Mouse (Mus musculus) splenic B cell, adult 2 months (primary cell): ENCODE data around the gene Klf17.
"Not testable (repeated sequence)": the region's sequence is repeated elsewhere in the genome, so short reads cannot be mapped to it uniquely, and the experiment has no call there.

ENCODE experiments used
- DNase-seq: peaks from one replicate; pipeline ENCODE4 v3.0.0-alpha.2; 2011; ENCODE audit warnings: low read depth, low spot score
- H3K27me3 ChIP-seq: 2 replicates; pipeline ENCODE4 v1.6.1; 2012; ENCODE audit warnings: mild to moderate bottlenecking, low read length, moderate library complexity, mixed read lengths; ENCODE audit not compliant: control insufficient read depth, poor library complexity, insufficient read depth, severe bottlenecking
- H3K36me3 ChIP-seq: 2 replicates; pipeline ENCODE4 v1.6.1; 2012; ENCODE audit warnings: mild to moderate bottlenecking, low read length, moderate library complexity, mixed read lengths; ENCODE audit not compliant: control insufficient read depth, poor library complexity, insufficient read depth, severe bottlenecking

Gene Klf17

GRCm38 (mm10) chr4:117765416-117765815, at the start of gene Klf17:
Gene Klf17, minus strand, starts transcription at chr4:117765648.
- Histone ChIP-seq H3K36me3 (no peaks in the 10 kb centered on the region), H3K27me3 (no peaks in the 10 kb centered on the region)
- no peak for DNase-seq

- DNase-seq = no peak
- no peaks in the 10 kb centered on the region for H3K27me3 ChIP-seq
- H3K36me3 ChIP-seq = no peaks in the 10 kb centered on the region
Measured at GRCm38 (mm10) chr4:117814333-117814732, 48.9 kb upstream of the Klf17 start.

GRCm38 (mm10) chr4:117813591-117814192, 48.2 kb upstream of the Klf17 start:
- H3K27me3 ChIP-seq = no peaks in the 10 kb centered on the region

GRCm38 (mm10) chr4:117810933-117811332, 45.5 kb upstream of the Klf17 start:
- Histone ChIP-seq H3K27me3 (no peaks in the 10 kb centered on the region), H3K36me3 (no peaks in the 10 kb centered on the region)
- DNase-seq = no peak

More at GRCm38 (mm10) chr4:117813591-117814192, 48.2 kb upstream of the Klf17 start:
- no peak for DNase-seq
- no peaks in the 10 kb centered on the region for H3K36me3 ChIP-seq

- H3K27me3 ChIP-seq = no peaks in the 10 kb centered on the region; the same call in 1 of the 2 replicates
- no peaks in the 10 kb centered on the region for H3K36me3 ChIP-seq
- DNase-seq = no peak
Measured at GRCm38 (mm10) chr4:117806992-117807391, 41.5 kb upstream of the Klf17 start.

- DNase-seq = no peak
- no peaks in the 10 kb centered on the region; the same call in 1 of the 2 replicates for H3K27me3 ChIP-seq
- H3K36me3 ChIP-seq = no peaks in the 10 kb centered on the region
Measured at GRCm38 (mm10) chr4:117799904-117800303, 34.5 kb upstream of the Klf17 start.

- DNase-seq = no peak
- Histone ChIP-seq H3K36me3 (no peaks in the 10 kb centered on the region), H3K27me3 (no peaks in the 10 kb centered on the region)
Measured at GRCm38 (mm10) chr4:117788308-117788707, 22.9 kb upstream of the Klf17 start.

GRCm38 (mm10) chr4:117786963-117787362, 21.5 kb upstream of the Klf17 start:
- Histone ChIP-seq H3K27me3 (no peaks in the 10 kb centered on the region), H3K36me3 (no peaks in the 10 kb centered on the region)
- DNase-seq = no peak

- no peaks in the 10 kb centered on the region for H3K27me3 ChIP-seq
- H3K36me3 ChIP-seq = no peaks in the 10 kb centered on the region
- DNase-seq = no peak
Measured at GRCm38 (mm10) chr4:117782908-117783307, 17.5 kb upstream of the Klf17 start.

- Histone ChIP-seq H3K36me3 (no peaks in the 10 kb centered on the region), H3K27me3 (no peaks in the 10 kb centered on the region)
- no peak for DNase-seq
Measured at GRCm38 (mm10) chr4:117772960-117773359, 7.5 kb upstream of the Klf17 start.

GRCm38 (mm10) chr4:117770935-117771334, 5.5 kb upstream of the Klf17 start:
- Histone ChIP-seq H3K36me3 (no peaks in the 10 kb centered on the region), H3K27me3 (no peaks in the 10 kb centered on the region)
- peak; percentile 49 for DNase-seq

- no peak for DNase-seq
- no peaks in the 10 kb centered on the region for H3K27me3 ChIP-seq
Measured at GRCm38 (mm10) chr4:117760151-117760550, 5.3 kb downstream of the Klf17 start.

GRCm38 (mm10) chr4:117752469-117752868, 13.0 kb downstream of the Klf17 start:
- DNase-seq, H3K27me3 ChIP-seq, H3K36me3 ChIP-seq: not testable (repeated sequence)

More at GRCm38 (mm10) chr4:117760151-117760550, 5.3 kb downstream of the Klf17 start:
- no peaks in the 10 kb centered on the region for H3K36me3 ChIP-seq

- H3K36me3 ChIP-seq = no peaks in the 10 kb centered on the region
- H3K27me3 ChIP-seq = no peaks in the 10 kb centered on the region
- no peak for DNase-seq
Measured at GRCm38 (mm10) chr4:117737559-117737958, 27.9 kb downstream of the Klf17 start.

- Histone ChIP-seq H3K27me3 (no peaks in the 10 kb centered on the region), H3K36me3 (no peaks in the 10 kb centered on the region)
- DNase-seq = no peak
Measured at GRCm38 (mm10) chr4:117731926-117732325, 33.5 kb downstream of the Klf17 start.

GRCm38 (mm10) chr4:117724112-117724511, 41.3 kb downstream of the Klf17 start, which contains the start of gene Gm12845:
Gene Gm12845, plus strand, starts transcription at chr4:117724412.
- no peaks in the 10 kb centered on the region for H3K36me3 ChIP-seq
- H3K27me3 ChIP-seq = no peaks in the 10 kb centered on the region
- no peak for DNase-seq
